In genomic region chr3:21991681-21992152, GRCm38 (mm10) we compare ENCODE assay signal across 10 mouse cellular contexts.
DNase-seq lines count a peak whose midpoint lies in the region; ATAC-seq and TF ChIP-seq lines count a peak whose summit lies in the region.
"Had no signal": no experiment of that assay in that cellular context is flagged by ENCODE, and none has a peak within 500 bp of the region (broad histone marks: within the 10 kb centered on the region; RNA-seq: fewer than 3 reads in every experiment).

No protein-coding gene starts in this region.

- intact Hi-C loops in heart, postnatal 14 days (cut with DNase I): no loop called here

- H3K79me2 ChIP-seq in CH12.LX (replicated peaks; ENCODE audit: control insufficient read depth, extremely low read depth, insufficient read depth, poor library complexity, severe bottlenecking): no peaks in the 10 kb centered on the region
- H3K79me2 ChIP-seq in liver, adult 2 months (ENCODE audit: control insufficient read depth, insufficient read depth, low read length): no peaks in the 10 kb centered on the region

- no peak overlapping the region for H3K9ac ChIP-seq in CH12.LX (ENCODE audit: insufficient read depth, low read depth)
- H3K9ac ChIP-seq in liver, adult 2 months (ENCODE audit: low read depth, low read length): no peak overlapping the region
- H3K9ac ChIP-seq in forebrain, embryonic 14.5 days (ENCODE audit: low read length): no peak overlapping the region
- H3K9ac ChIP-seq: limb, embryonic 12.5 days had no signal

- in situ Hi-C loops in CH12.LX (cut with MboI; ENCODE audit: low pct_ligation_motif_present, low pct_unique_long_range_greater_than_20kb, low sequenced_read_pairs): no loop called here

- dilution Hi-C loops in CH12.LX (cut with MboI; ENCODE audit: extremely low pct_ligation_motif_present, extremely low pct_unique_long_range_greater_than_20kb, low sequenced_read_pairs): no loop called here

- TF ChIP-seq CTCF in CH12.LX (conservative IDR thresholded peaks at IDR 0.05 in 1 of 2, IDR thresholded peaks at IDR 0.05 in 1 of 2; ENCODE audit: low read depth in 2 of 2, low read length in 2 of 2): no peak
- no peak for TF ChIP-seq CTCF in liver, adult 2 months (IDR thresholded peaks at IDR 0.05; ENCODE audit: low read depth, low read length)
- TF ChIP-seq CTCF in spleen, adult 2 months (IDR thresholded peaks at IDR 0.05; ENCODE audit: extremely low read depth, insufficient read depth, insufficient read length, insufficient replicate concordance): no peak

- 88% methylated on average over 9 of the region's 9 CpGs for WGBS in liver, adult 2 months
- 6% methylated on average over 9 of the region's 9 CpGs for WGBS in spleen, adult 2 months
- 75% methylated on average over 9 of the region's 9 CpGs for WGBS in forebrain, embryonic 14.5 days

- H3K27ac ChIP-seq in CH12.LX (ENCODE audit: insufficient read depth, low read depth): peak overlapping the region; percentile 35
- H3K27ac ChIP-seq in liver, adult 2 months (replicated peaks; ENCODE audit: insufficient read depth, low read depth, low read length): peak overlapping the region; percentile 45
- peak overlapping the region; percentile 97 for H3K27ac ChIP-seq in spleen, adult 2 months (ENCODE audit: insufficient read depth, low read length)
- H3K27ac ChIP-seq in forebrain, embryonic 14.5 days (ENCODE audit: low read depth, low read length): no peak overlapping the region
- H3K27ac ChIP-seq: hindbrain, embryonic 10.5 days; limb, embryonic 12.5 days had no signal

- DNase-seq in frontal cortex, postnatal 14 days (ENCODE audit: low spot score in 2 of 2): peak; percentile 8 to 13
- no peak for DNase-seq in frontal cortex, adult 2 months (ENCODE audit: extremely low spot score in 1 of 2, low spot score in 1 of 2)
- peak; percentile 83 for DNase-seq in CH12.LX (ENCODE audit: extremely low read depth)
- no peak for DNase-seq in liver, adult 2 months (ENCODE audit: extremely low read depth, low read depth, low spot score)
- peak; percentile 67 to 76 for DNase-seq in spleen, adult 2 months (ENCODE audit: low read depth in 1 of 2, low spot score in 2 of 2)
- no peak for DNase-seq in forebrain, embryonic 14.5 days (ENCODE audit: low spot score)
- no peak for DNase-seq in heart, postnatal 14 days
- DNase-seq in cerebellum, postnatal 4 days (ENCODE audit: low spot score in 2 of 2): no peak

- ATAC-seq in forebrain, embryonic 14.5 days: no peak

- no peaks in the 10 kb centered on the region for H3K36me3 ChIP-seq in CH12.LX (replicated peaks in 1 of 2; ENCODE audit: control insufficient read depth in 1 of 2, insufficient read depth in 1 of 2, low read length in 1 of 2)
- H3K36me3 ChIP-seq in liver, adult 2 months (ENCODE audit: control insufficient read depth, insufficient read depth, low read length): no peaks in the 10 kb centered on the region
- no peaks in the 10 kb centered on the region for H3K36me3 ChIP-seq in spleen, adult 2 months (ENCODE audit: control insufficient read depth, insufficient read depth, low read length)
- H3K36me3 ChIP-seq in forebrain, embryonic 14.5 days (ENCODE audit: control insufficient read depth, insufficient read depth, low read length): no peaks in the 10 kb centered on the region
- H3K36me3 ChIP-seq: hindbrain, embryonic 10.5 days; limb, embryonic 12.5 days had no signal

- TF ChIP-seq POLR2A in CH12.LX (IDR thresholded peaks at IDR 0.05; ENCODE audit: low read depth, low read length): peak; percentile 55
- TF ChIP-seq POLR2A in liver, adult 2 months (IDR thresholded peaks at IDR 0.05; ENCODE audit: extremely low read depth, insufficient read depth, low read length): no peak
- TF ChIP-seq POLR2A in spleen, adult 2 months (IDR thresholded peaks at IDR 0.05; ENCODE audit: low read depth, low read length): peak; percentile 8; the same call in 1 of the 2 replicates

- H3K27me3 ChIP-seq in CH12.LX (replicated peaks): no peaks in the 10 kb centered on the region
- H3K27me3 ChIP-seq in liver, adult 2 months (ENCODE audit: control insufficient read depth, insufficient read depth, low read length): no peaks in the 10 kb centered on the region
- H3K27me3 ChIP-seq in spleen, adult 2 months (ENCODE audit: control insufficient read depth, insufficient read depth, low read length): no peaks in the 10 kb centered on the region
- H3K27me3 ChIP-seq in forebrain, embryonic 14.5 days (replicated peaks; ENCODE audit: control insufficient read depth, insufficient read depth, low read length): no peaks in the 10 kb centered on the region
- H3K27me3 ChIP-seq: limb, embryonic 12.5 days had no signal

- H3K4me2 ChIP-seq in CH12.LX (ENCODE audit: insufficient read depth, low read depth, poor library complexity, severe bottlenecking): peak overlapping the region; percentile 35
- no peak overlapping the region for H3K4me2 ChIP-seq in forebrain, embryonic 14.5 days (ENCODE audit: low read length)
- H3K4me2 ChIP-seq: limb, embryonic 12.5 days had no signal

- peak; percentile 67 for TF ChIP-seq EP300 in CH12.LX (IDR thresholded peaks at IDR 0.05; ENCODE audit: low read length)

- H3K4me1 ChIP-seq in CH12.LX (ENCODE audit: control insufficient read depth in 1 of 2, insufficient read depth in 2 of 2): peaks cover 19 to 59% of the 10 kb centered on the region in 2 experiments
- peaks cover 21% of the 10 kb centered on the region for H3K4me1 ChIP-seq in liver, adult 2 months (ENCODE audit: control insufficient read depth, insufficient read depth, low read length)
- H3K4me1 ChIP-seq in spleen, adult 2 months (ENCODE audit: control insufficient read depth, insufficient read depth, insufficient read length): peaks cover 41% of the 10 kb centered on the region
- no peaks in the 10 kb centered on the region for H3K4me1 ChIP-seq in forebrain, embryonic 14.5 days (ENCODE audit: control insufficient read depth, insufficient read depth, low read length)
- H3K4me1 ChIP-seq: hindbrain, embryonic 10.5 days had no signal

- TF ChIP-seq RAD21 in CH12.LX (IDR thresholded peaks at IDR 0.05; ENCODE audit: low read depth, low read length): no peak; the same call in 1 of the 2 replicates

- no peaks in the 10 kb centered on the region for H3K9me3 ChIP-seq in CH12.LX (replicated peaks; ENCODE audit: low read length)
- H3K9me3 ChIP-seq in forebrain, embryonic 14.5 days (replicated peaks; ENCODE audit: control insufficient read depth, low read length): no peaks in the 10 kb centered on the region
- H3K9me3 ChIP-seq: hindbrain, embryonic 10.5 days; limb, embryonic 12.5 days had no signal

- H3K4me3 ChIP-seq in CH12.LX (replicated peaks in 1 of 3; ENCODE audit: low read depth in 2 of 3, low read length in 2 of 3, poor library complexity in 1 of 3): peak overlapping the region in 2 of 3 experiments; percentile 21 to 23
- H3K4me3 ChIP-seq in liver, adult 2 months (ENCODE audit: insufficient read depth, low read depth, low read length): no peak overlapping the region
- peak overlapping the region; percentile 34; the same call in 1 of the 2 replicates for H3K4me3 ChIP-seq in spleen, adult 2 months (ENCODE audit: extremely low read depth, insufficient read depth, insufficient read length)
- H3K4me3 ChIP-seq in forebrain, embryonic 14.5 days (ENCODE audit: low read depth, low read length): no peak overlapping the region
- H3K4me3 ChIP-seq: hindbrain, embryonic 10.5 days; limb, embryonic 12.5 days had no signal

TF ChIP-seq in CH12.LX, 34 proteins besides CTCF, POLR2A, EP300 and RAD21 (continues in another document):
- TF ChIP-seq CHD2 (IDR thresholded peaks at IDR 0.05; ENCODE audit: low read length) (peak; percentile 61; the same call in 1 of the 2 replicates), ZNF384 (IDR thresholded peaks at IDR 0.05; ENCODE audit: low read depth, low read length) (no peak), CHD1 (IDR thresholded peaks at IDR 0.05; ENCODE audit: low read depth, low read length) (no peak), NELFE (IDR thresholded peaks at IDR 0.05; ENCODE audit: low read depth, low read length) (no peak), MEF2A (IDR thresholded peaks at IDR 0.05; ENCODE audit: borderline replicate concordance, low read depth, low read length) (no peak), PAX5 (IDR thresholded peaks at IDR 0.05; ENCODE audit: low read length) (no peak), ZC3H11A (IDR thresholded peaks at IDR 0.05; ENCODE audit: low read depth, low read length) (no peak), MXI1 (IDR thresholded peaks at IDR 0.05; ENCODE audit: low read depth, low read length) (no peak), BHLHE40 (IDR thresholded peaks at IDR 0.05; ENCODE audit: low read depth, low read length) (peak; percentile 68), TBP (conservative IDR thresholded peaks at IDR 0.05; ENCODE audit: low read depth, low read length) (no peak), SIN3A (IDR thresholded peaks at IDR 0.05; ENCODE audit: low read length) (no peak), RCOR1 (conservative IDR thresholded peaks at IDR 0.05; ENCODE audit: low read depth, low read length) (0 out of 2 replicates have a peak, but pooled peaks have one; percentile 9), UBTF (IDR thresholded peaks at IDR 0.05; ENCODE audit: low read depth, low read length) (no peak), HCFC1 (IDR thresholded peaks at IDR 0.05; ENCODE audit: low read depth, low read length) (no peak), JUND (conservative IDR thresholded peaks at IDR 0.05; ENCODE audit: low read depth, low read length) (no peak), USF2 (conservative IDR thresholded peaks at IDR 0.05; ENCODE audit: low read depth, low read length) (no peak), MAX (IDR thresholded peaks at IDR 0.05; ENCODE audit: low read length) (no peak), MAFK (IDR thresholded peaks at IDR 0.05; ENCODE audit: insufficient replicate concordance, low read length) (no peak), IRF4 (IDR thresholded peaks at IDR 0.05; ENCODE audit: low read depth, low read length) (peak; percentile 80), NRF1 (IDR thresholded peaks at IDR 0.05; ENCODE audit: low read depth, low read length) (no peak), MAZ (IDR thresholded peaks at IDR 0.05; ENCODE audit: low read depth, low read length) (0 out of 2 replicates have a peak, but pooled peaks have one; percentile 45), POLR2AphosphoS2 (IDR thresholded peaks at IDR 0.05; ENCODE audit: low read depth, low read length) (no peak), ZKSCAN1 (IDR thresholded peaks at IDR 0.05; ENCODE audit: borderline replicate concordance, low read depth, low read length) (no peak), USF1 (IDR thresholded peaks at IDR 0.05; ENCODE audit: low read depth, low read length) (no peak), ETS1 (conservative IDR thresholded peaks at IDR 0.05; ENCODE audit: low read depth, low read length) (peak; percentile 49; the same call in 1 of the 2 replicates), ZMIZ1 (IDR thresholded peaks at IDR 0.05; ENCODE audit: low read depth, low read length) (no peak), KAT2A (IDR thresholded peaks at IDR 0.05; ENCODE audit: insufficient replicate concordance, low read length) (no peak), MYC (IDR thresholded peaks at IDR 0.05; ENCODE audit: low read depth, low read length) (no peak)

Comparison
In these comparisons a context has a peak if more than half of its experiments do, and no peak if none do; other contexts are left out.
1. DNase-seq: peak in frontal cortex, postnatal 14 days (2 of 2), CH12.LX (single experiment) and spleen, adult 2 months (2 of 2); none in frontal cortex, adult 2 months (0 of 2), liver, adult 2 months (single experiment), forebrain, embryonic 14.5 days (single experiment), heart, postnatal 14 days (0 of 2) and cerebellum, postnatal 4 days (0 of 2).
2. H3K4me3 ChIP-seq: peak in CH12.LX (2 of 3) and spleen, adult 2 months (single experiment); none in liver, adult 2 months (single experiment) and forebrain, embryonic 14.5 days (single experiment).